Mouse (Mus musculus) neural tube, embryonic 15.5 days (tissue): ENCODE results near the gene Pcsk1. TPM values are rescaled to one million over a fixed set of nuclear protein-coding genes. Genes with fewer than 3 reads are reported as not detected.

Source experiments
- ATAC-seq: fragments of 200-750 bp; cut with Nextera tagmentation; 2 replicates; pipeline ENCODE4 v1.8.0; 2017; ENCODE audit warnings: mild to moderate bottlenecking, moderate TSS enrichment, moderate library complexity; ENCODE audit not compliant: low FRiP score
- H3K27ac ChIP-seq: fragments of 300-500 bp; sonication (generic); replicated peaks from 2 replicates; pipeline ENCODE4 v1.5.1; 2015; ENCODE audit warnings: mild to moderate bottlenecking, inconsistent platforms
- H3K27me3 ChIP-seq: fragments of 300-500 bp; sonication (generic); replicated peaks from 2 replicates; pipeline ENCODE4 v1.6.1; 2015; ENCODE audit warnings: inconsistent platforms
- H3K36me3 ChIP-seq: fragments of 300-500 bp; sonication (generic); 2 replicates; pipeline ENCODE4 v1.6.1; 2015; ENCODE audit warnings: inconsistent platforms
- H3K4me1 ChIP-seq: fragments of 300-500 bp; sonication (generic); 2 replicates; pipeline ENCODE4 v1.6.1; 2015; ENCODE audit warnings: inconsistent platforms
- H3K4me2 ChIP-seq: fragments of 300-500 bp; sonication (generic); 2 replicates; pipeline ENCODE4 v1.6.1; 2015; ENCODE audit warnings: inconsistent platforms, mild to moderate bottlenecking, moderate library complexity
- H3K4me3 ChIP-seq: fragments of 300-500 bp; sonication (generic); replicated peaks from 2 replicates; pipeline ENCODE4 v1.5.1; 2015; ENCODE audit warnings: mild to moderate bottlenecking, inconsistent platforms
- H3K9ac ChIP-seq: fragments of 300-500 bp; sonication (generic); replicated peaks from 2 replicates; pipeline ENCODE4 v1.6.1; 2015; ENCODE audit warnings: mild to moderate bottlenecking, inconsistent platforms
- H3K9me3 ChIP-seq: fragments of 300-500 bp; sonication (generic); replicated peaks from 2 replicates; pipeline ENCODE4 v1.6.1; 2016; ENCODE audit warnings: inconsistent platforms
- WGBS: fragments of 180-500 bp; shearing (Covaris S2); methylation state at CpG from one replicate; pipeline ENCODE4 v1.1.7; 2015; ENCODE audit warnings: mixed read lengths; 5-methylcytosine and 5-hydroxymethylcytosine counted together
- polyA plus RNA-seq: library from polyadenylated mRNA; unstranded; fragments of >200 nt; fragmentation: Nextera tagmentation; extraction: Ambion mirVana; gene quantifications from 2 replicates; pipeline ENCODE4 v1.2.1, GENCODE M21; 2015

Pcsk1 gene
- 3.6 and 3.7 TPM in 2 replicates for polyA plus RNA-seq

- WGBS, result under 1% methylated on average over 28 of the region's 28 CpGs
- Histone ChIP-seq H3K9ac (peak within 1 kb of the TSS; percentile 49), H3K27me3 (no peaks in the 10 kb centered on the region), H3K9me3 (no peaks in the 10 kb centered on the region), H3K36me3 (no peaks in the 10 kb centered on the region), H3K4me1 (peaks cover 19% of the 10 kb centered on the region; the same call in 1 of the 2 replicates), H3K27ac (0 out of 2 replicates have a peak within 1 kb of the TSS, but pooled peaks have one; percentile 37), H3K4me3 (peak within 1 kb of the TSS; percentile 56), H3K4me2 (peak within 1 kb of the TSS; percentile 88)
- ATAC-seq, result peak; percentile 86
Measured at GRCm38 (mm10) chr13:75089721-75090410, at the start of gene Pcsk1. Gene Pcsk1 (plus strand): TSS chr13:75089826.

DNA sequence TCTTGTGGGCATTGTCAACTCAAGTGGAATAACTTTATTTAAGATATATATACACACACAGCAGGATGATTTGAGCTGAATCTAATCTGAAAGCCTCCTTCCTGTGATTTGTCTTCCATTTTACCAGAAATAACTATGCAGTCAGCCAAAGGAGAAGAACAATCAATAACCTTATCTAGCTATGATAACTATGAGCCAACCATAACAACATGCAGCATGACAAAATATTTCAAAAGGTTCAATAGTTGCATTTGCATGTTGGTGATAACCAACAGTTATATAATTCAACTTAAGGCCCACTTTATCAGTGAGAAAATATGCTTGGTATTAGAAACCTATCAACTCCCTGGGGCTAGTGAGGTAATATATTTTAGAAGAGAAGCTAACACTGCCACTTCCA is 30.8 kb upstream of the Pcsk1 start:
- Histone ChIP-seq H3K4me1 (no peaks in the 10 kb centered on the region), H3K27ac (no peak overlapping the region), H3K4me2 (no peak overlapping the region), H3K9me3 (no peaks in the 10 kb centered on the region), H3K9ac (no peak overlapping the region), H3K4me3 (no peak overlapping the region), H3K27me3 (no peaks in the 10 kb centered on the region), H3K36me3 (no peaks in the 10 kb centered on the region)
- no peak for ATAC-seq

DNA sequence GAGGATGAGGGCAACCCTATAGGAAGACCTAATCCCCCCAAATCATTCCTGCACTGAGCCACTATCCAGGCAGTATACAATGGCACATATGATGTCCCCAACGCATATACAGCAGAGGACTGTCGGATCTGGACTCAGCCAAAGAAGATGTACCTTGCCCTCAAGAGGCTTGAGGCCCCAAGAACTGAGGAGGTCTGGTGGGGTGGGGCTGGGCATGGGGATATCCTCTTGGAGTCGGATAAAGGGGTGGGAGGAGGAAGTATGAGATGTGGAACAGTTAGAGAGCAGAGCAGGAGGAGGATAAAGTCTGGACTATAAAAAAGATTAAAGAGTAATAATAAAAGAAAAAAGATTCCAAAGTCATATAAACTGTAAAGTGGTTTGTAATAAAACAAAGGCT is 25.7 kb upstream of the Pcsk1 start:
- Histone ChIP-seq H3K4me1 (no peaks in the 10 kb centered on the region), H3K27ac (no peak overlapping the region), H3K4me3 (no peak overlapping the region), H3K9me3 (no peaks in the 10 kb centered on the region), H3K27me3 (no peaks in the 10 kb centered on the region), H3K4me2 (no peak overlapping the region), H3K36me3 (no peaks in the 10 kb centered on the region), H3K9ac (no peak overlapping the region)
- no peak for ATAC-seq
- 86% methylated on average over 3 of the region's 3 CpGs for WGBS

DNA sequence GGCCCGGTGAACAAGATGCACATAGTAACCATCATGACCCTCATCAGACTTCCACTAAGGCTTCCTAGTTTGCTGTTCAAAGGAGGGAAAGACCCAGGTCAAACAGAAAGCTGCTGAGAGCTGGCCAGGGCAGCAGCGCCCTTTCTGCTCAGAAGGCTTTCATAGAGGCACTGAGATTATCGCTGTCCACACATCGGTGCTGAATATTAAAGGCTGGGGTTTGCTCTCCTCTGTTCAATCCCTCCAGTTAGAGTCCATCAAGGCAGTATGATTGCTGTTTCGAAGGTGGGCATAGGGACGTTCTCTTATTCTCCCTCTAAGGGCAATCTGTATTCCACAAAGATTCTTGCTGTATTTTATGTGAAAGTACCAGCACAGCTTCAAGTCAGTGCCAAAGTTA is 1.0 kb upstream of the Pcsk1 start:
- Histone ChIP-seq H3K27ac (no peak overlapping the region), H3K4me3 (no peak overlapping the region), H3K4me2 (0 out of 2 replicates have a peak overlapping the region, but pooled peaks have one; percentile 88), H3K9ac (no peak overlapping the region), H3K36me3 (no peaks in the 10 kb centered on the region), H3K9me3 (no peaks in the 10 kb centered on the region), H3K4me1 (peaks cover 19% of the 10 kb centered on the region; the same call in 1 of the 2 replicates), H3K27me3 (no peaks in the 10 kb centered on the region)
- no peak for ATAC-seq
- WGBS, result 28% methylated on average over 6 of the region's 6 CpGs

DNA sequence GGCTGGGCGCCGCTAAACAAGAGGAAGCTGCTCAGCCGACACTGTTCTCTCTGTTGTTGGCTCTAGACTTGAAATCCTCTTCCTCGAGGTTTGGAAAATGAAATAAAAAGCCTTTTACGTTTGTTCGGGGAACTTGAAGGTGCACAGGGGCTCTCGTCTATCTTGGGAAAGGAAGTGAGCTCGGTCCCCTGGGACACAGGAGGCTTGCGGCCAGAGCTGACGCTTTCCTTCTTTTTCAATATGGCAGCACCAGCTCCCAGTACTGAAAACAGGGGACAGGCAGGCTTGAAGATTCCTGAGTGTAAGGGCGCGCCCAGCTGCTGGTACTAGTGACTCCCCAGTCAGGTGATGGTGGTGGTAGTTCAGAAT is 769 bp downstream of the Pcsk1 start:
- Histone ChIP-seq H3K4me1 (peaks cover 19% of the 10 kb centered on the region; the same call in 1 of the 2 replicates), H3K9ac (peak overlapping the region; percentile 49), H3K4me2 (peak overlapping the region; percentile 88), H3K27me3 (no peaks in the 10 kb centered on the region), H3K36me3 (no peaks in the 10 kb centered on the region), H3K4me3 (peak overlapping the region; percentile 56), H3K9me3 (no peaks in the 10 kb centered on the region), H3K27ac (0 out of 2 replicates have a peak overlapping the region, but pooled peaks have one; percentile 37)
- ATAC-seq, result peak; percentile 74
- under 1% methylated on average over 12 of the region's 12 CpGs for WGBS

DNA sequence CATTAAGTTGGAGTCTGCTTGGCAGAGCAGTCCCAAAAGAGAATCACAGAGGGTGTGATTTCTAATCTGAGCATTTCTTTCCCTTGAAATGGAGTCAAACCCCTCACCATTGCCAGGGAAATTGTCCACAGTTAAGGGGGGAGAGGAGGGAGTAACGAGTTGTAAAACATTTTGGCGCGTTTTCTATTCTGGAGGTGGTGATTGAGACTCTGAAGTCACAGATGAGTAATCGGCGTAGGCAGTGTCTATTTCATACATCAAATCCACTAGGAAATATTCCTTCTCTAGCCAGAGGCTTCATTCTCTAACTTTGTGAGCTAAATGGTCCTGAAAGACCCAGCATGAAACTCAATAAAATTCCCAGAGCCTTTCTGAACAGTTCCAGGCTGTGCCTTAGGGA is 1.4 kb downstream of the Pcsk1 start:
- H3K27ac ChIP-seq, result no peak overlapping the region
- peaks cover 19% of the 10 kb centered on the region; the same call in 1 of the 2 replicates for H3K4me1 ChIP-seq
- no peaks in the 10 kb centered on the region for H3K36me3 ChIP-seq
- H3K27me3 ChIP-seq, result no peaks in the 10 kb centered on the region
- no peaks in the 10 kb centered on the region for H3K9me3 ChIP-seq
- H3K9ac ChIP-seq, result no peak overlapping the region
- H3K4me2 ChIP-seq, result peak overlapping the region; percentile 88
- peak overlapping the region; percentile 56 for H3K4me3 ChIP-seq
- WGBS, result 17% methylated on average over 5 of the region's 5 CpGs
- ATAC-seq, result no peak

DNA sequence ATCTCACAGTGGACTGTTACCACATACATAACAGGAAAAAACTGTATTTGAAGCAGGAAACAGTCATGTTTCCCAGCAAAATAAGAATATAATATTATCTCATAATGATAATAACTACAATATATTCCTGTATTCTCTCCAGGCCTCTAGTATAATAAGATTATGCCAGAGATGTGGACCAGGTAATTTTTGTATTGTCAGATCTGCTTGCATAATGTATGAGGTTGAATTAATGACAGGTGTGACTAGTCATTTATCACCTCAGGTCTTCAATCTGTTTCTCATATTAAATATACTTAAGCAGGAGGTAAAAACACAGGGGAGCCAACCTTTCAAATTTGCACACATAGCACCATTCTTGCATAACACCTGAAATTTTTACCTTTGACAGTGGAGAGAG is 5.9 kb downstream of the Pcsk1 start:
- H3K9ac ChIP-seq, result no peak overlapping the region
- no peak overlapping the region for H3K4me3 ChIP-seq
- no peaks in the 10 kb centered on the region for H3K9me3 ChIP-seq
- no peak overlapping the region for H3K4me2 ChIP-seq
- no peaks in the 10 kb centered on the region for H3K27me3 ChIP-seq
- no peaks in the 10 kb centered on the region for H3K36me3 ChIP-seq
- peaks cover 8% of the 10 kb centered on the region; the same call in 1 of the 2 replicates for H3K4me1 ChIP-seq
- no peak overlapping the region for H3K27ac ChIP-seq
- no peak for ATAC-seq

DNA sequence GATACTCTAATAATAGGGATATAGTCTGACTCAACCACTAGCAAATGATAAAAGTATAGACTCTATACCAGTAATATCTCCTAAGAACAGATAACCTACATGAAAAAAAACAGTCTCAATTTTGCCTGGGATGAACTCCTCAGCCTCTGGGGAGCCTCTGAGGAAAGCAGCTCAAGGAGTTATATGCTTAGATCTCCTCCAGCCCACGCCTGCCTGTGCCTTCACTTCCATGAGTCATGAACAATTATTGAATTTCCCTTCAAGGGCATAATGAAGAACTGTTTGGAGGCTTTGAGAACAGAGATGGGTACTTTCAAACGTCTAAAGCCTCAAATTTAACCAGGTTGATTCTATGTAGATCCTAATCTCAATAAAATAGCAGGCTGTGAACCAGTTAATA is 23.5 kb downstream of the Pcsk1 start:
- no peak overlapping the region for H3K27ac ChIP-seq
- no peaks in the 10 kb centered on the region for H3K4me1 ChIP-seq
- H3K36me3 ChIP-seq, result no peaks in the 10 kb centered on the region
- H3K4me2 ChIP-seq, result no peak overlapping the region
- H3K4me3 ChIP-seq, result no peak overlapping the region
- no peaks in the 10 kb centered on the region for H3K27me3 ChIP-seq
- no peak for ATAC-seq
- 62% methylated on average over 2 of the region's 2 CpGs for WGBS
- H3K9me3 ChIP-seq, result no peaks in the 10 kb centered on the region
- H3K9ac ChIP-seq, result no peak overlapping the region

DNA sequence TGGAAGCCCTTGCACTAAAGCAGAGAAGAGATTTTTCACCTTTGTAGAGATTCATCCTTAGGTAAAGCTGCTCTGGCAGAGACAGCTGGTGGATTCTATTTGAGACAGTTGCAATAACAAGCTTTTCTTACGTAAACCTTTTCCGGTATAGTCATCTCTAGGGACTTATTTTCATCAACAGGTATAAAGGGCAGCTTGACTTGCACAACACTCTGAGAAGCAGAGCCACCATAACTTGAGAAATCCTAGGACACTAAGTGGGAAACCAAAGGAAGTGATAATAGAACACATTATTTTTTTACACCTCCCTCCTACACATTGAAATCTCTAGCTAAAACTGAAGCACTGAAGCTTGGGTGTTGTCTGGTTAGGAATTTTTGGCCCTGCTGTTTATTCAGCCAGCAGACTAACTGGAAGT is 24.4 kb downstream of the Pcsk1 start:
- H3K4me2 ChIP-seq, result no peak overlapping the region
- H3K27ac ChIP-seq, result no peak overlapping the region
- no peak for ATAC-seq
- no peaks in the 10 kb centered on the region for H3K27me3 ChIP-seq
- H3K4me1 ChIP-seq, result no peaks in the 10 kb centered on the region
- H3K36me3 ChIP-seq, result no peaks in the 10 kb centered on the region
- H3K9me3 ChIP-seq, result no peaks in the 10 kb centered on the region
- 90% methylated on average over 2 of the region's 2 CpGs for WGBS
- H3K4me3 ChIP-seq, result no peak overlapping the region
- no peak overlapping the region for H3K9ac ChIP-seq

GRCm38 (mm10) chr13:75114838-75115237 is 25.2 kb downstream of the Pcsk1 start:
- H3K4me3 ChIP-seq, result no peak overlapping the region
- H3K27ac ChIP-seq, result no peak overlapping the region
- H3K4me2 ChIP-seq, result no peak overlapping the region
- no peaks in the 10 kb centered on the region for H3K9me3 ChIP-seq
- H3K9ac ChIP-seq, result no peak overlapping the region
- H3K36me3 ChIP-seq, result no peaks in the 10 kb centered on the region
- 92% methylated on average over 1 of the region's 1 CpGs for WGBS
- H3K4me1 ChIP-seq, result no peaks in the 10 kb centered on the region
- no peak for ATAC-seq
- no peaks in the 10 kb centered on the region for H3K27me3 ChIP-seq

DNA sequence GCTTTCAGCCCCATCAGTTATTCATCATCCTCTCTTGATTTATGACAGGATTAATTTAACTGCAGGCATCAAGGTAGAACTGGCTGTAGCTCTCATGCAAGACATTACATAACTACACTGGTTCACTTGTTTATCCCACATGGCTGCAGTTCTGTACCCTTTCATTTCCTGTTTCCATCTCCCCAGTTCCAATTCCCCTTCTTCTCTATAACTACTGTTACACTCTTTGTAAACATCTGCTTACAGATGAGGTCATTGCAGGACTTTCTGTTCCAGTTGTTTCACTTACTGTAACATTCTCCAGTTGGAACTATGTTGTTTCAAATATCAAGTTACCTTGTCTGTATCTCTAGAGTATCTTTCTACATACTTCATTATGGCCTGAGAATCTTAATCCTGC is 46.2 kb downstream of the Pcsk1 start:
- ATAC-seq, result no peak
- Histone ChIP-seq H3K4me3 (no peak overlapping the region), H3K36me3 (no peaks in the 10 kb centered on the region), H3K27me3 (no peaks in the 10 kb centered on the region), H3K4me2 (no peak overlapping the region), H3K27ac (no peak overlapping the region), H3K4me1 (no peaks in the 10 kb centered on the region), H3K9me3 (no peaks in the 10 kb centered on the region), H3K9ac (no peak overlapping the region)

DNA sequence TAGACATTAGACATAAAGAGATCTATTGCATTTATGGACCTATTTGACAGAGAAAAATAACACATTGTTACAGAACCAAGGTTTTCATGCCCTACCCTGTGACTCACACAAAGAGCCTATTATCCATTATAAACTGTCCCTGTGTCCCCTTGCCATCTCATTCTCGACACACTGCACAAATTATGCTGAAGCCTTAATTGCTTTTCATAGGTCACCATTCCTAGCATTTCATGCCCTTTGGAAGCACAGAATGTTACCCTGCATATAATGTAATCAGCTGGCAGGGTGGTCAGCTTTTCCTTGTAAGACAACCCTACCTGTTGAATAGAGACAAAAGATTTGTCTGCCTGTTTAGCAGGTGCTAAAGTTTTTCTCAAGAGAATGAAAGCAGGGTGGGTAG is 71.0 kb downstream of the Pcsk1 start:
- Histone ChIP-seq H3K4me1 (no peaks in the 10 kb centered on the region), H3K36me3 (no peaks in the 10 kb centered on the region), H3K4me2 (no peak overlapping the region), H3K27ac (no peak overlapping the region), H3K4me3 (no peak overlapping the region), H3K9me3 (no peaks in the 10 kb centered on the region), H3K9ac (no peak overlapping the region), H3K27me3 (no peaks in the 10 kb centered on the region)
- ATAC-seq, result no peak
- 20% methylated on average over 1 of the region's 1 CpGs for WGBS
